Mouse (Mus musculus): ENCODE results near the gene Trim61.
A peak's percentile ranks its signal among the peaks of the same experiment; 100 is the strongest.
"Not testable (repeated sequence)": the region's sequence is repeated elsewhere in the genome, so short reads cannot be mapped to it uniquely, and the experiment has no call there.

The Trim61 gene

DNA sequence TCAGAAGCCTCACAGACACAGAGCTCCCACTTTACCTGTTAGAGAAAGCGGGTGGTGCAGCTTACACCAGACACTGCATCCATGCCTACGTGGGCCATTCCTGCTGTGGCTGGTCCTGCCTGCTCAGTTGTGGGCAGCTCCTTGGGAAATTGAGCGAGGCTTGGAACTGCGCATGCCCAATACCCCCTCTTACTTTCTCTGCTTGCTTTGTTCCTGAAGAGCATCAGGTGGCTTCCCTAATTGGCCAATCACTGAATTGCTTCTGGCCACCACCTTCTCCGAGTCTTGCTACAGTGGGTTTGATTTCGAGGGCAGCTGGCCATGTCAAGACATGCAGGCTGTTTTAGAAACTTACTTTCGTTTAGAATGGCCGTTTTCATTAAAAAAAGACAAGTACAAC, at the start of gene Trim61, which contains the start of gene Trim60:
Gene Trim61 (minus strand): TSS at position 101 of the 400 bp plus-strand sequence.
Gene Trim60 (minus strand): TSS at position 162 of the 400 bp plus-strand sequence.
- DNase-seq, result no peak

DNA sequence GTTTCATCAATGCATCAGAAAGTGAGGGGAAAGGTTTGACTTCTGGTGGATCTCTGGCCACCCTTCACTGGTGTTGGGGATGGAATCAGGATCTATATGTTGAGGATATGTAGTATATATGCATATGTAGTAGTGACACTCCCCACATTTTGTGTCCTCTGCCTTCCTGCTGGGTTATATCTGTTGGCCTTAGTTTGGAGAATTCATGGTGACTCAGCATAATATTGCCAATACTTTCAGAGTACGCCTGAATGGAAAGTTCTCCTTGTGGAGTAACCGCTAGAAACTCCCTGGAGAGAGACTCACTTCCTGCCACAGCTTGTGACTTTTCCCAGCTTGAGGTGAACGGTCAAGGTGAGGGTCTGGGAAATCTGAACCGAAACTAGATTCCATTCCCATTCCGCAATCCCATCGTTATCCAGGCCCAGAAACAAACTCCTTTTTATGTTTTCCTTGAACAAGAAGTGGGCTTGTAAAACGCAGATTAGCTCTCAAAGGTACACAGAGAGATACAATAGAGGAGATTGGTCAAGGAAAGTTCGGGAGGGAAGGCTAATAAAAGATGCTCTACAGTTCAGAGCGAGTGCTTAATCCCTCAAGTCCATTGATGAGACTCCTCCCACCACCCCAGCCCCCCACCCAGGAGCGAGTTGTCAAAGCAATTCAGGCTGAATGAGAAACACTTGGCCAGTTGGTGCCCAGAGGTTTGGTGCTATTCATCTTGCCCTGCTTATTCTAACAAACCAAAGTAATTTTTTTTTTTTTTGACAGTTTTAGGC, 49.6 kb upstream of the Trim61 start:
- no peak for DNase-seq

DNA sequence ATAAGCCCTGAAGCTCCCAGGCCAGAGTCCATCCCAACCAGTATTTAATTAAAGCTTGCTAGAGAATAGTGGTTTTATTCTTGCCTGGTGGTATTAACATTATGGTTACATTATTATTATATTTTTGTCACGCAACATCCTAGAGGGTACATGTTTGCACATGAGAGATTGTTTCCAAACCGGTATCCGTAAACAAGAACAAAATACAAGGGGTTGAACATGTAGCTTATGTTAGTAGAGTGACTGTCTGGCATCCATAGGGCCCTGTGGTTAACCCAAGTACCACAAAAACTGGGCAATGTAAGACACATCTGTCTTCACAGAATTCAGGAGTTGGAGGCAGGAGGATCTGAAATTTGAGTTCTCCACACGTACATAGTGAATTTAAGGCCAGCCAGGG, 48.7 kb upstream of the Trim61 start:
- DNase-seq, result no peak

DNA sequence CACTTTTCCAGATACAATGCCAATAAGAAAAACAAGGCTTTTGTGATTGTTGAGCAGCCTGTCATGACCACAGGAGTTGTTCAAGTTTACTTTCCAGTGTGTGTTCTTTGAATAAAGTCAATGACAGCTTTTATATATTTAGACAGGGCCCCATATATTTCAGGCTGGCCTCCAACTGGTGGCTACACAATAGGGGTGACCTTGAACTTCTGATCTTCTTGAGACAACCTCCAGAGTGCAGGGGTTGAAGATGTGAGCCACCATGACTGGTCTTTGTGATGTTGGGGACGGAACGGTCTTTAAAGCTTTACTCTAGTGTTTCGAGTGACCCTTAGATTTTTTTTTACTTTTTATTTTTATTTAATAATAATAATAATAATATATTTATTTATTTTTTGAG, 47.3 kb upstream of the Trim61 start:
- no peak for DNase-seq

DNA sequence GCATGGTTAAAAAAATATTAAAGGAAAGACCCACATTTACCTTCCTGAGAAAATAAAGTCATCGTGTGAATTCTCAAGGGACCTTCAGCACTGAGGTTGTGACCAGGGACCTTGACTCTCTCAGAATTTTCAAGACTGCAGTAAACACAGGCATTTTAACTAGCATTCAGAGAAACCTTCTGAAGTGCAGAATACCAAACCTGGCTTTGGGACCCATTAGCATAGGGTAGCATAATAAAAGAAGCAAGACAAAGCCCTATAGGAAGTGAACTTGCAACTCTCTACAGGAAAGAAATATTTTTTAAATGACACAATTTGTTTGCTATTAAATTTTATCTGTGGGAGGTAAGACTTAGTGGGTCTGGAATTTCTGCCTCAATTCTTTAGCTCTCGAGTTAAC, 45.7 kb upstream of the Trim61 start:
- DNase-seq, result no peak

DNA sequence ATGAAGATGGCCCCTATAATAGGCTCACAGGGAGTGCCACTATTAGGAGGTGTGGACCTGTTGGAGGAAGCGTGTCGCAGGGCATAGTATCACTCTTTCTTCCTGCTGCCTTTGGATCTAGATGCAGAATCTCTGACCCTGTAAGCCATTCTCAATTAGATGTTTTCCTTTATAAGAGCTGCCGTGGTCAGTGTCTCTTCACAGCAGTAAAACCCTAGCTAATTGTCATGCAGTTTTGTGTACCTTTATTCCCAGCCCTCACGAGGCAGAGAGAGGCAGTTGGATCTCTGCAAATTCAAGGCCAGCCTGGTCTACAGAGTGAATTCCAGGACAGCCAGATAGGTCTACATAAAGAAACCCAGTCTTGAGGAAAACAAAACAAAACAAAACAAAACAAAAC, 43.9 kb upstream of the Trim61 start:
- no peak for DNase-seq

DNA sequence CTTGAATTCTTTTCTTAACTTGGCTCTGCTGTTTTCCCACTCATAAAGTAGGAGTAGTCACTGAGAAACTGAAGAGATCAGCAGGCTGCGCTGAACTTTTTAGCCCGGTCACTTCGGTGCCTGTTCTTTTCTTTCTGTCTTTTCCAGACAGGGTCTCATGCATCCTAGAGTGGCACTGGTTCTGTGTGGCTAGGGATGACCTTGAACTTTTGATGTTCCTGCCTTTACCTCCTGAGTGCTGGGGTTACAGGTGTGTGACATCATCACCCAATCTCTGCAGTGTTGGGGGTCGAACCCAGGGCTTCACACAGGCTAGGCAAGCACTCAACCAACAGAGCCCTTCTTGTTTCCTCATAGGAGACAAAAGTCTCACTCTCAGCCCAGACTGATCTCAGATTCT, 38.4 kb upstream of the Trim61 start:
- no peak for DNase-seq

DNA sequence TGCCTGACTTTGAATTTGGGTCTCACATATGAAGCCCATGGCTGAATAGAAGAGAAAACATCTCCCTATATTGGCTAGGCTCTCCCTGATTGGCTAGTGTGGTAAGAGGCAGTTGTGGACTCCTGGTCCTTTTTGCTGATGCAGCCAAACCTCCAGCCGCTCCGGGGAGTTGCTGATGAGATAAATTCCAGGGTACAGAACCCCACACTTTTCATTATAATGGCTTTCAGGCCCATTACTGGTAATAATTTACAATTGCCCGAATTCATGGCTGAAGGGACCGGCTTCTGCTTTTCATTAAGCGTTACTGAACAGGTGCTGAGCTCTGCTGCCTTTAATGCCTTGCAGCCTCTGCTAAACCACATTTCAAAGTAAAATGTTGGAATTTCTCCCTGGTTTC, 35.6 kb upstream of the Trim61 start:
- no peak for DNase-seq

DNA sequence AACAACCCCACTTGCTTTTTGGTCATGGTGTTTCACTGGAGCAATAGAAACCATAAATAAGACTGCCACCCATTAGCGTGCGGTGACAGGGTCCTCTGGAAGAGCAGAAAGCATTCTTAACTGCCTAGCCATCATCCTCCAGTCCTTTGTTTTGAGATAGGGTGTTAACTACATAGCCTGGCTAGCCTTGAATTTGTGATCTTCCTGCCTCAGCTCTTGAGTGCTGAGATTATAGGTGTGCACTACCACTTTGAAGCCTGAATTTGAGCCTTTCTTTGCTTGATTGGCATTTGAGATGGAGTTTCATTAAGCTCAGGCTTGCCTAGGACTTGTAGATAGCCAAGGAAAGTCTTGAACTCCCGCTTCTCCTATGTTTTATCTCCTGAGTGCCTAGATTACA, 35.2 kb upstream of the Trim61 start:
- DNase-seq, result no peak

DNA sequence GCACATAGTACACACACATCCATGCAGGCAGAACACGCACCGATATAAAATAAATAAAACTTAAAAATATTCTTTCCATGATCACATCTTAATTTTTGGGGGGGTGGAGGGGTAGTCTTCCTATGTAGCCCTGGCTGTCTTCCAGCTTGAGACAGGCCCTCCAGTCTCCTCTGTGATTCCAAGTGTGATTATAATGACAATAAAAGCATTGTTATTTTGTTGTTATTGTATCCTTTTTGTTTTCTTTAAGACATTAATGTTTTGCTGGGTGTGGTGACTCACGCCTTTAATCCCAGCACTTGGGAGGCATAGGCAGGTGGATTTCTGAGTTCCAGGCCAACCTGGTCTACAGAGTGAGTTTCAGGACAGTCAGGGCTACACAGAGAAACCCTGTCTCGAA, 29.5 kb upstream of the Trim61 start:
- DNase-seq, result no peak

DNA sequence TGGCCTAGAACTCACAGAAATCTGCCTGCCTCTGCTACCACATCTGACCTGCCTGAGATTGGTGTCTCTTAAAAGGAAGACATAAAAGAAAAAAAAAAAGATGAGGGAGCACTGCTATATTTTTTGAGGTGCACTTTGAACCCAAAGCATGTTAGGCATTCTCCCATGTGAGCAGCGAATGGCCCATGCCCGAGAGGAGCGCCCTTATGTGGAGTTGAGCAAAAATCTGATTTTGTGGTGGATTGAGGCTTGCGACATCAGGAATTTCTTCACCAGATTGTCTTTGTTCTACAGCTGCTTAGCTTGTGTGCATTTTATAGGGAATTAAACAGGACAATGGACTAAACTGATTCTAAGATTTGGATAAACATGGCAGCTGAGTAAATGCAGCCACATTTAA, 28.9 kb upstream of the Trim61 start:
- DNase-seq, result no peak

DNA sequence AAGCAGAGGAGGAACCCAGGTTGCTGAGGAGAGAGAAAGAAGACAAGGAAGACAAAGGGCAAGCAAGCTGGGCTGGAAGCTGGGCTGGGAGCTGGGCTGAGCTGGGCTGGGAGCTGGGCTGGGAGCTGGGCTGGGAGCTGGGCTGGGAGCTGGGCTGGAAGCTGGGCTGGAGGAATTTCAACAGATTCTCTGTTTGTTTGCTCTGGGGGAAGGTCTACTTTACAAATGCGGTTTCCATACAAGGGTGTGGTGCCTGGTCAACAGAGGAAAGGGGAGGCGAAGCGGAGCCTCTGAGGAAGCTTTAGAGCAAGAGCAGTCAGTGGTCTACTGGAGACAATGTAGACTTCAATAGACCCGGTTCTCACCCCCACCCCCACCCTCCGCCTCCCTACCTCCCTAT, 28.2 kb upstream of the Trim61 start:
- no peak for DNase-seq

DNA sequence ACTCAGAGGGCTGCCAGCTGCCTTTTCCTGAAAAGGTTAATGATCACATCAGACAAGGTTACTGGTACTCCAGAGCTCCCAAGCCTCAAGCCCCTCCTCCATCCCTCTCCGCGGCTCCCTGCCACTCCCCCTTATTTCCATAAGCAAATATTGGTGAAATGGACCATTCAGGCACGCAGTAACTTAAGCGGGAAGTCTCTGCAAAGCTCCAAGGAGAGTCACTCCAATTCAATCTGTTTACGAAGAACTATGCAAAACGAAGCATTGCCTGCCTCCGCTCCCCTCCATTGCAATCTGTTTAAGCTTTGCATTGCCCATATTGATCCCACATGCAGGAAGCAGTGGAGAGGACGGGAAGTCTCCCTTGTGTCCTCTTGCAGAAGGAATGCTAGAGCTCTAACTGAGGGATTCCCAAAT, 18.8 kb upstream of the Trim61 start, which contains the start of gene Apela:
Gene Apela (minus strand): TSS at position 220 of the 417 bp plus-strand sequence.
- DNase-seq, result no peak

DNA sequence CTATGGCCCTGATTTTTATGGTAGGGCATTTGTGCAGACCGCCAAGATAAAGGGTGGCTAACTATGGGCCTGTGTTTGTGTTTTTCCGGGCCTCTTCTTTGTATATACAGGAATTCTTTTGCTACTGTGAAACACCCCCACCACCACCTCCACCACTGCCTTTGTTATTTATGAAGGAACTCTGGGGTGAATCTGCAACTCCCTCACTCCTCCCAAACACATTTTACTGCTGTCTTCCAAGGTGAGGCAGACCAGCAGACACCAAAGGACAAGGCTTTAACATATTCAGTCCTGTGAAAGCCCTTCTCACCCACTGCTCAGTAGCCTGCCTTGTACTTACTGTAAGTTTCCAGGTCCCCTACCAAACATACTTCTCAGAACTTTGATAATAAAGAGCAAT, 15.8 kb upstream of the Trim61 start:
- DNase-seq, result no peak

DNA sequence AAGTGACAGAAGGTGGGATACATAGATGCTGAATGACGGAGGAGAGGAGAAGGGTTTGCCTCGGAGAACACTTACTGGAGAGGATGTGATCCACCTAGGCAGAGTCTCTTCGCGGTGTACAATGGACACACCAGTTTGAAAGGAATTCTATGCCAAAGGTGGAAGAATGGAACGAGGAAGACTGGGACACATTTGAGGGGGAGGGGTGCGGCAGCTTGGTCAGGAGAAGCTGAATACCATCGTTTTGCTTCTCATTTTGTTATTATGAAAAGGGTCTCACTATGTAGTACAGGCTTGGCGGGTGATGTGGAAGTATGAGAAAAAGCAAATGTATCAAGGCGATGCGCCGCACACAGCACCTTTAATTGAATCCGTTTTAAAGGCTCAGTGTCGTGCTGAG, 14.7 kb upstream of the Trim61 start:
- DNase-seq, result no peak

DNA sequence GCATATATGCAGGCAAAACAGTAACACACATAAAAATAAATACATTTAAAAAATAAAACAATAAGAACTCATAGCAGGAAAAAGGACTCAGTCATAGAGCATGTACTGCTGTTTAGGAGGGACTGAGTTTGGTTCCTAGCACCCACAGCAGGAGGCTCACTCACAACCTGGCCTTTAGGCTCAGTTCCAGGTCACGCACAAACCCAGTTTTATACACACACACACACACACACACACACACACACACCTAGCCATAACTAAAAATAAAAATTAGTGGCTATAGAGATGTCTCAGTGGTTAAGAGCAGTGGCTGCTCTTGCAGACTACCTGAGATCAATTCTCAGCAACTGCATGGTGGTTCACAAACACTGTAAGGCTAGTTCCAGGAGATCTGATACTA, 13.8 kb upstream of the Trim61 start:
- DNase-seq, result no peak

DNA sequence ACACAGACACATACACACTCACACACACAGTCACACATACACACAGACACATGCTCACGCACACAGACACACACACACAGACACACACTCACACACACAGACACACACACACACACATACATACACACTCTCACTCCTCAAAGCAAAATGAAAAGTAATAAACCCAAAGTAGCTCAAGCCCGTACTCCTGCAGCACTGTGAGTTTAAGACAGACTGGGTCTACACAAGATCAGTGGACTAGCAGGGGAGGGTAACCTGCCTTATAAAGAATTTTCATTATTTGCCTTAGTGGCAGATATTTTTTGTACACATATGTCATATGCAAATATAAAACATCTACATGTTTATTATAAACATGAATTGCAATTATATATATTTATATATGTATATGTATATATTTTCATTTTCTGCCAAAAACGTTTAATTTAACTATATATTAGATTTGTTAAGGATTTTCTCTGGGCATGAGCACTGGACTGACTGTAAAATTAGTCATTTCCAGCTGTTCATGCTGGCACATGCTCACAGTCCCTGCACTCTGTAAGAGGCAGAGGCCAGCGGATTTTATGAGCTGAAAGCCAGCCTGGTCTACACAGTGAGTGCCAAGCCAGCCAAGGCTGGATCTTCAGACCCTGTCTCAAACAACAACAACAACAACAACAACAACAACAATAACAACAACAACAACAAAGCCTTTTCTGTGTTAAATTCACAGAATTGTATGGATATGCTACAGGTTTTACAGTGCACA, 12.6 kb upstream of the Trim61 start:
- DNase-seq, result no peak

DNA sequence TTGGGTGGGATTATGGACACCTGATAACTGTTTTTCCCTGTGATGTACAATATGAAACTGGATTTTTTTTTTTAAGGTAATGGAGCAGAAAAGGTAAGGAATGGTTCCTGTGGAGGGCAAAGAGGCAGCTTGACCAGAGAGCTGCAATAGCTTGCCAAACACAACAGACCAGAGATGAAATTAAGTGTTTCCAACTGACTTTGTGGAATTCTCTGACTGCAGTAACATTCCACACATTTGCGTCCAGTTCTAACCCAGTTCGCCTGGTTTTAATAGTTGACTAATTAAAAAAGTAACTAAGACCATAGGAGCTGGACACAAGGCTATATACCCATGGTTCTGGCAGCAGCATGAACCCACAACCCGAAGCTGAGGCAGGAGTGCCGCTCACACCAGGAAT, 11.5 kb upstream of the Trim61 start:
- DNase-seq, result no peak

DNA sequence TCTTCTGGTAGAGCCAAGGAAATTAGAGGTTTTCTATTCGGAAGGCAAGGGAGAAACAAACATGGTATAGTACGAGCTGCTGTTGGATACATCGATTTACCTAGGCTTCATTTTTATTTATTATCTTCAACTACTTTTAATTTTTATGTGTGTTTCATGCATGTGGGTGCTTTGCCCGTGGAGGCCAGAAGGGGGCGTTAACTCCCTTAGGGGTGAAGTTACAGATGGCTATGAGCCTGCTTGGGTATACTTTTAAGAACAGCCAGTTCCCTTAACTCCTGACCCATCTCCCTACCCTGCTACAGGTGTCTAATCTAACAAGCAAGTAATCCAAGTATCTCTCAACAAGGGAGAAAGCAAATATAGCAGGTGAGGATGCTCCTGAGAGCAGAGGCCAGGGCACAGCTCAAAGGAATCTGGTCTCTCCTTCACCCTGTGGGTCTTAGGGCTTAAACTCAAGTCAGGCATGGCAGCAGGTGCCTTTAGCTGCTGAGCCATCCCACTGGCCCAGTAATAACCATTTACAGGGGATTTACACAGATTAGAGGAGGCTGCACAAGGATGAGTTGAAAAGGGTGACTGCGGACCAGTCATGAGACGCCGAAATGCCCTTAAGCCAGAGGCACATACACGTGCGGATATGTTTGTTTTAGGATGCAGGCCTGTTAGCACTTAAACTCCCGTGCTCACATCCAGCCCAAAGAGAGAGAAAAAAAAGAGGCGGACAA, 10.8 kb upstream of the Trim61 start:
- DNase-seq, result no peak

DNA sequence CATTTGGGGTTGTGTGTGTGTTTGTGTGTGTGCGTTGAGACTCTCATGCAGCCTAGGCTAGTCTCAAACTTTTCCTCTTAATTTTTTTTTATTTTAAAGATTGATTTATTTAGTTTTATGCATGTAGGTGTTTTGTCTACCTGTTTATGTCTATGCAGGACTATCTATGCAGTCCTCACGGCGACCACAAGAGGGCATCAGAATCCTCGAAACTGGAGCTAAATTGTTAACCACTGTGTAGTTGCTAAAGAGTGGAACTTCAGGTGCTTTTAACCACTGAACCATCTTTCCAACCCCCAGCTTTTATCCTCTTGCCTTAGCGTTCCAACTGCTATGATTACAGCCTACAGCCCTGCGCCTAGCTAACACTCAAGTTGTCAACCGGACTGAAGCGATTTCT, 4.2 kb upstream of the Trim61 start:
- DNase-seq, result peak; percentile 22

DNA sequence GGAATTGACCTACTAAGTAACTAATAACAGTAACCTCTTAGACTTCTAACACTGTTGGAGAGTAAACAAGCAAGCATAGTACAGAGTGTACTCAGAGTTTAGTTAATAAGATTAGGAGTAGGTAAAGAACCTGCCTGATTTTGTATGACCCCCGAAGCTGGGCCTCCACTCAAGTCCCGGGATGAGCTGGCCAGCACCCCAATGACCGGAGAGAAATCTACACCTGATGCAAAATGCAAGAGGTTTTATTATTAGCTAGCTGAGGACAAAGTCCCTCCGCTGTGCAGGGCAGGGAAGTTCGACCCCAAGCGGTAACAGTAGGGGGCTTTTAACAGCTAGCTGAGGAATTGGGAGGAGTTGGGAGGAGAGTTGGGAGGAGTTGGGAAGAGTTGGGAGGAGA, 10.7 kb downstream of the Trim61 start:
- DNase-seq, result not testable (repeated sequence)

DNA sequence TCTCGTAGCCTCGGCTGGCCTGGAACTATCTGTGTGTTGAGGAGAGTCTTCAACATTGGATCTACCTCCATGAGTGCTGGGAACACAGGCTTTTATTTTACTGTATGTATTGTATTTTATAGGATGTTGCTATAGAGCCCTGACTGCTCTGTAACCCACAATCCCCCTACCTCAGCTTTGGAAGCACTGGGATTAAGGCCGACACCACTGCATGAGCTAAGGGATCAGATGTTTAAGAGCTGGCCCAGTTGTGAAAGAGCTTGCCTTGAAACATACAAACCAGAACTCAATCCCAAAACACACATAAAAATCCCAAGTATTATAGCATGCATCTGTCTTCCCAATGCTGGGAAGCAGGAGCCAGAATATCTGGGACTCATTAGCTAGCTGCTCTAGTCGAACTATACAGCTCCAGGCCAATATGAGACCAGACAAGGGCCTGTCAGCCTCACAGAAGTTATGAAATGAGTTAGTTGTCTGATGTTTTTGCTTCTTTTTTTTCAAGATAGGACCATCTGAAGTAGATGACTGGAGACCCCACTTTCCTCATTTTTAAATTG, 19.4 kb downstream of the Trim61 start:
- no peak for DNase-seq

DNA sequence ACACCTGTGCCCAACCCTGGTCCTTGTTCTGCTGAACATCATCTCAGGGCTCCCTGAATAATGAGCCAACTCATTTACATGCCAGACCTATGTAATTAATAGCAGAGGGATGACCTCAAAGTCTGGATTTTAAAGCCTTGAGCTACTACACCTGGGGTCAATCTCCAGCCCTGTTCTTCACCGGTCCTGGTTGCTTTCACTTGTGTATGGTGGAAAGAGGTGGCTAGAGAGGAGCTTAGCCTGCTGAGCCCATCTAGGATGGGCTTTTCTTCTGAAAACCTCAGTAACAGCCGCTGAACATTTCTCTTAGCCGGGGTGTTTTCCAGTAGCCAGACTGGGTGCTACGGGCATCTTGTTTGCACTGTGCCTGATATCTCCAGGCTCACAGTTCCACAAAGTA, 30.6 kb downstream of the Trim61 start, which contains the start of gene Trim75:
Gene Trim75 (minus strand): TSS at position 101 of the 400 bp plus-strand sequence.
- no peak for DNase-seq
